Mouse (Mus musculus) CH12.LX (cell line): Measurements from ENCODE around the gene Napa.

Experiments used
- CHD1 ChIP-seq: IDR thresholded peaks from 2 replicates; pipeline ENCODE4 v1.6.1; 2012; ENCODE audit warnings: low read depth, low read length, improper control_type of control experiment, inconsistent platforms
- CTCF ChIP-seq, 2 experiments: IDR thresholded peaks in 1 of 2; conservative IDR thresholded peaks in 1 of 2; 2 replicates each; pipeline ENCODE4 v1.5.1; 2011 to 2012; ENCODE audit warnings: low read depth in 2 of 2, low read length in 2 of 2, improper control_type of control experiment in 1 of 2, inconsistent platforms in 1 of 2, mild to moderate bottlenecking in 1 of 2, moderate library complexity in 1 of 2
- HCFC1 ChIP-seq: IDR thresholded peaks from 2 replicates; pipeline ENCODE4 v1.6.1; 2012; ENCODE audit warnings: low read depth, mild to moderate bottlenecking, inconsistent platforms, low read length, improper control_type of control experiment
- IRF4 ChIP-seq: IDR thresholded peaks from 2 replicates; pipeline ENCODE4 v1.6.1; 2014; ENCODE audit warnings: low read depth, mild to moderate bottlenecking, inconsistent platforms, low read length, improper control_type of control experiment
- MAFK ChIP-seq: IDR thresholded peaks from 2 replicates; pipeline ENCODE4 v1.6.1; 2011; ENCODE audit warnings: low read length, improper control_type of control experiment; ENCODE audit not compliant: insufficient replicate concordance
- POLR2A ChIP-seq: IDR thresholded peaks from 2 replicates; pipeline ENCODE4 v1.6.1; 2011; ENCODE audit warnings: low read depth, mild to moderate bottlenecking, improper control_type of control experiment, low read length
- SMC3 ChIP-seq: IDR thresholded peaks from 2 replicates; pipeline ENCODE4 v1.6.1; 2011; ENCODE audit warnings: low read depth, low read length, improper control_type of control experiment
- UBTF ChIP-seq: IDR thresholded peaks from 2 replicates; pipeline ENCODE4 v1.6.1; 2012; ENCODE audit warnings: low read depth, mild to moderate bottlenecking, inconsistent platforms, low read length, improper control_type of control experiment, moderate library complexity
- ZC3H11A ChIP-seq: IDR thresholded peaks from 2 replicates; pipeline ENCODE4 v1.6.1; 2012; ENCODE audit warnings: low read depth, mild to moderate bottlenecking, inconsistent platforms, low read length, improper control_type of control experiment
- ZKSCAN1 ChIP-seq: IDR thresholded peaks from 2 replicates; pipeline ENCODE4 v1.6.1; 2012; ENCODE audit warnings: low read depth, inconsistent platforms, low read length, improper control_type of control experiment, borderline replicate concordance
- ZNF384 ChIP-seq: IDR thresholded peaks from 2 replicates; pipeline ENCODE4 v1.6.1; 2012; ENCODE audit warnings: low read depth, low read length, improper control_type of control experiment, inconsistent platforms

DNA sequence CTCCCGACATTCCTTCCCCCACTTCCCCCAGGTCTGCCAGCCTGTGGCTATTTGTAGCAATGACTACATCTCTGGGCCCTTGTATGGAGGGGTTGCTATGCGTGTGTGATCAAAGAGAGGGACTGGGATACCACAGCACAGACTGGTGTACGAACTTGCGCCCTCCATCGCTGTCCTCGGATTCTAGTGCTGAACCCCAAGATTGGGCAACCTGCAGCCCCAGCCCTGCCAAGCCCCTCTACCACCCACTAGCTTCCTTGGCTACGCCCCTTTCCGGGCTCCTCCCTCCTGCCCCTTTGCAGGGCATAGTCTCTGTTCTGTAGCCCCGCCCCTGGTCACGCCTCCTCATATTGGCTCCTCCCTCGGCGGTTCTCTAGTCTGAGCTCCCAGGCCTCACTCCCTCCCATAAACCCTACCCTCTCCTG lies 31.2 kb downstream of the Napa start, which contains the start of gene Slc8a2:
- TF ChIP-seq CHD1 = no peak
- TF ChIP-seq CTCF (conservative IDR thresholded peaks at IDR 0.05 in 1 of 2, IDR thresholded peaks at IDR 0.05 in 1 of 2; ENCODE audit: low read depth in 2 of 2, low read length in 2 of 2) = no peak
- TF ChIP-seq IRF4 = no peak
- no peak for TF ChIP-seq SMC3
- no peak for TF ChIP-seq POLR2A
- TF ChIP-seq ZNF384 = no peak
- no peak for TF ChIP-seq ZKSCAN1
- no peak for TF ChIP-seq UBTF
- no peak for TF ChIP-seq HCFC1
- no peak for TF ChIP-seq ZC3H11A
- no peak for TF ChIP-seq MAFK
